Mouse (Mus musculus): ENCODE results near the gene Rbms3.

- TF ChIP-seq JUN (IDR thresholded peaks at IDR 0.05; ENCODE audit: insufficient read depth, low read depth, low read length) (no peak), CTCF (conservative IDR thresholded peaks at IDR 0.05 in 1 of 2, IDR thresholded peaks at IDR 0.05 in 1 of 2; ENCODE audit: low read depth in 2 of 2, low read length in 2 of 2) (no peak), JUND (conservative IDR thresholded peaks at IDR 0.05; ENCODE audit: low read depth, low read length) (no peak), E2F4 (IDR thresholded peaks at IDR 0.05; ENCODE audit: insufficient replicate concordance, low read depth, low read length) (no peak), MYC (IDR thresholded peaks at IDR 0.05; ENCODE audit: low read depth, low read length) (no peak), POLR2A (IDR thresholded peaks at IDR 0.05; ENCODE audit: low read depth, low read length) (no peak), ZKSCAN1 (IDR thresholded peaks at IDR 0.05; ENCODE audit: borderline replicate concordance, low read depth, low read length) (no peak), TCF12 (IDR thresholded peaks at IDR 0.05; ENCODE audit: low read depth, low read length) (no peak), TBP (conservative IDR thresholded peaks at IDR 0.05; ENCODE audit: low read depth, low read length) (no peak), KAT2A (IDR thresholded peaks at IDR 0.05; ENCODE audit: insufficient replicate concordance, low read length) (no peak), CHD1 (IDR thresholded peaks at IDR 0.05; ENCODE audit: low read depth, low read length) (no peak), HCFC1 (IDR thresholded peaks at IDR 0.05; ENCODE audit: low read depth, low read length) (no peak)
Measured at GRCm38 (mm10) chr9:117010801-117011200, 618.9 kb downstream of the Rbms3 start.
